Mouse (Mus musculus) G1E (cell line): ENCODE measurements at regions not wholly inside any gene's neighbourhood (a gene's known extent, or its start where the extent isn't known, plus 50 kb on each side); places are given as distances from the start of the nearest gene placed in this dataset.
A peak's percentile ranks its signal among the peaks of the same experiment; 100 is the strongest.

Experiments
- ATAC-seq: 2 replicates; pipeline ENCODE4 v1.8.0; 2016; ENCODE audit warnings: mild to moderate bottlenecking; ENCODE audit not compliant: insufficient number of reproducible peaks, poor library complexity, low FRiP score, severe bottlenecking; ENCODE audit errors: extremely low read depth
- DNase-seq: peaks from one replicate; pipeline ENCODE4 v3.0.0; 2012; ENCODE audit warnings: low spot score
- H3K27me3 ChIP-seq: 2 replicates; pipeline ENCODE4 v1.6.1; 2012; ENCODE audit warnings: mild to moderate bottlenecking, low read length, inconsistent platforms; ENCODE audit not compliant: insufficient read depth
- H3K36me3 ChIP-seq: replicated peaks from 2 replicates; pipeline ENCODE3; 2012; ENCODE audit warnings: mild to moderate bottlenecking, inconsistent platforms
- H3K4me1 ChIP-seq: 2 replicates; pipeline ENCODE4 v1.6.1; 2012; ENCODE audit warnings: low read depth, low read length, inconsistent platforms, mixed read lengths; ENCODE audit not compliant: insufficient read depth
- H3K4me3 ChIP-seq: 2 replicates; pipeline ENCODE4 v1.5.1; 2012; ENCODE audit warnings: low read depth, mild to moderate bottlenecking, inconsistent platforms, low read length, moderate library complexity, mixed read lengths
- H3K9me3 ChIP-seq: replicated peaks from 2 replicates; pipeline ENCODE4 v1.6.1; 2012; ENCODE audit warnings: inconsistent platforms
- CTCF ChIP-seq: IDR thresholded peaks from 2 replicates; pipeline ENCODE4 v1.5.1; 2012; ENCODE audit warnings: low read depth, low read length, inconsistent platforms, mixed read lengths
- GATA1 ChIP-seq: IDR thresholded peaks from 2 replicates; pipeline ENCODE4 v1.6.1; 2012; ENCODE audit warnings: borderline replicate concordance, low read length, inconsistent platforms, mixed read lengths
- GATA2 ChIP-seq: IDR thresholded peaks from 2 replicates; pipeline ENCODE4 v1.6.1; 2012; ENCODE audit warnings: low read depth, low read length, inconsistent platforms, borderline replicate concordance
- POLR2AphosphoS5 ChIP-seq: IDR thresholded peaks from 2 replicates; pipeline ENCODE4 v1.6.1; 2012; ENCODE audit warnings: low read depth, low read length, inconsistent platforms; ENCODE audit not compliant: insufficient replicate concordance
- TAL1 ChIP-seq: conservative IDR thresholded peaks from 2 replicates; pipeline ENCODE4 v1.6.1; 2012; ENCODE audit warnings: low read depth, low read length, inconsistent platforms, mixed read lengths

- DNase-seq (no peak), ATAC-seq (no peak)
- Histone ChIP-seq H3K4me1 (no peaks in the 10 kb centered on the region), H3K27me3 (peaks cover 5% of the 10 kb centered on the region; the same call in 1 of the 2 replicates), H3K4me3 (no peak overlapping the region), H3K36me3 (no peaks in the 10 kb centered on the region), H3K9me3 (no peaks in the 10 kb centered on the region)
- TF ChIP-seq POLR2AphosphoS5 (no peak), CTCF (no peak), GATA2 (no peak), TAL1 (no peak), GATA1 (no peak)
Measured at GRCm38 (mm10) chr6:94994376-94994775, 122.7 kb upstream of the Kbtbd8 start.

GRCm38 (mm10) chr6:94987427-94987826 is 129.6 kb upstream of the Kbtbd8 start:
- Histone ChIP-seq H3K9me3 (no peaks in the 10 kb centered on the region), H3K36me3 (no peaks in the 10 kb centered on the region), H3K27me3 (peaks cover 5% of the 10 kb centered on the region; the same call in 1 of the 2 replicates), H3K4me1 (no peaks in the 10 kb centered on the region), H3K4me3 (no peak overlapping the region)
- DNase-seq: no peak
- TF ChIP-seq TAL1: no peak
- TF ChIP-seq GATA1: no peak
- TF ChIP-seq POLR2AphosphoS5: no peak
- no peak for TF ChIP-seq GATA2
- no peak for TF ChIP-seq CTCF
- no peak for ATAC-seq

- no peaks in the 10 kb centered on the region for H3K9me3 ChIP-seq
- no peaks in the 10 kb centered on the region for H3K36me3 ChIP-seq
- peak; percentile 7 for DNase-seq
- H3K4me3 ChIP-seq: no peak overlapping the region
- no peak for TF ChIP-seq GATA1
- peak; percentile 19; the same call in 1 of the 2 replicates for TF ChIP-seq CTCF
- TF ChIP-seq TAL1: no peak
- TF ChIP-seq GATA2: no peak
- no peaks in the 10 kb centered on the region for H3K4me1 ChIP-seq
- peak; percentile 22; the same call in 1 of the 2 replicates for ATAC-seq
- H3K27me3 ChIP-seq: peaks cover 3% of the 10 kb centered on the region; the same call in 1 of the 2 replicates
Measured at GRCm38 (mm10) chr6:94986346-94986745, 130.7 kb upstream of the Kbtbd8 start.

DNA sequence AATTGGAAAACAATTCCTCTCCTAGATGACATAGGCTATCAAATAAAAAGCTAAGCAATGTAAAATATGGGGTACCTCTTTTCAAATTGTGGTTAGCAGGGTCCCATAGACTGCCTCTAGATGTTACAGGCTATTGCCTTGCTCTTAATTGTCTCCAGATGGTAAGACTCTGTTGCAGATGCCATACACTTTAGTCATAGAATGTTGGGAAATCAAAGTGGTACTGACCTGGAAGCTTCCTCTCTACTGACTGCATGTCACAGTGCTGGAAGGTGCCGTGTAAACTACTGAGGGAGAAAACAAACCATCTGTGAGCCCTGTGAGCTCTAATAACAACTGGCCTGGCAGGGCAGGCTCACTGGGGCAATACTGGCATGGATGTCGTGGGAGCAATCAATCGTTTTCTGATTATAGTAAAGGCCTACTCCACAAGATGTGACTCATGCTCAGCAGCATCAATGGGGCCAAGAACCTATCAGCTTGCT is 132.6 kb upstream of the Kbtbd8 start:
- Histone ChIP-seq H3K36me3 (no peaks in the 10 kb centered on the region), H3K4me1 (no peaks in the 10 kb centered on the region), H3K4me3 (no peak overlapping the region), H3K27me3 (peaks cover 3% of the 10 kb centered on the region; the same call in 1 of the 2 replicates), H3K9me3 (no peaks in the 10 kb centered on the region)
- TF ChIP-seq CTCF: no peak
- no peak for TF ChIP-seq POLR2AphosphoS5
- TF ChIP-seq GATA1: no peak
- no peak for TF ChIP-seq GATA2
- TF ChIP-seq TAL1: no peak
- DNase-seq: no peak
- ATAC-seq: no peak

- DNase-seq: no peak
- Histone ChIP-seq H3K36me3 (no peaks in the 10 kb centered on the region), H3K27me3 (peaks cover 10% of the 10 kb centered on the region), H3K9me3 (no peaks in the 10 kb centered on the region), H3K4me1 (no peaks in the 10 kb centered on the region), H3K4me3 (no peak overlapping the region)
- TF ChIP-seq GATA2 (no peak), TAL1 (no peak), CTCF (no peak)
- no peak for ATAC-seq
Measured at GRCm38 (mm10) chr6:94968683-94969082, 148.4 kb upstream of the Kbtbd8 start.

DNA sequence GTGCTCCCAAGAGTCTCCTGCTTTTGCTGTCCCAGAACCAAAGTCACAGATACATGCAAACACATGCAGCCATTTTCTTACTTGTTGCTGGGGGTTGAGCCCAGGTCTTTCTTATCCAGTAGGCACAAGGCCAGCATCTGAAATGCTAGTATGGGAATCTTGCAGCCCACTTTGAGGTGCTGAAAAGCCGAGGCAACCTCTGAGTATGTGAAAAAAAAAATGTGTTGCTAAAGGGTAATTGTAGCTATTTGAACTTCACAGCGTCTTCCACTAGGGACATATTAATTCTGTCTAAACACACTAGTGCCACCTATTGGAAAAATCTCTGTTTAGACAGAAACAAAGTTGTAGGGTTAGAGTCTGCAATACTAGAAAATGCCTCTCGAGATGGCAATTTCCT is 150.1 kb upstream of the Kbtbd8 start:
- peaks cover 8% of the 10 kb centered on the region for H3K27me3 ChIP-seq
- H3K4me3 ChIP-seq: no peak overlapping the region
- ATAC-seq (no peak), DNase-seq (no peak)
- no peaks in the 10 kb centered on the region for H3K36me3 ChIP-seq
- TF ChIP-seq CTCF: no peak
- TF ChIP-seq GATA2: no peak
- no peak for TF ChIP-seq TAL1
- TF ChIP-seq GATA1: no peak
- no peak for TF ChIP-seq POLR2AphosphoS5
- no peaks in the 10 kb centered on the region for H3K9me3 ChIP-seq
- H3K4me1 ChIP-seq: no peaks in the 10 kb centered on the region

- no peak overlapping the region for H3K4me3 ChIP-seq
- no peak for TF ChIP-seq TAL1
- TF ChIP-seq GATA2: no peak
- no peak for TF ChIP-seq POLR2AphosphoS5
- no peak for TF ChIP-seq CTCF
- TF ChIP-seq GATA1: no peak
- H3K27me3 ChIP-seq: no peaks in the 10 kb centered on the region; the same call in 1 of the 2 replicates
- no peaks in the 10 kb centered on the region for H3K4me1 ChIP-seq
- no peaks in the 10 kb centered on the region for H3K36me3 ChIP-seq
- DNase-seq (no peak), ATAC-seq (no peak)
- H3K9me3 ChIP-seq: no peaks in the 10 kb centered on the region
Measured at GRCm38 (mm10) chr6:94963204-94963603, 153.8 kb upstream of the Kbtbd8 start.
